Mouse (Mus musculus) neural tube, embryonic 11.5 days (tissue): ENCODE data around the gene Lamb3. TPM values are rescaled to one million over a fixed set of nuclear protein-coding genes. Genes with fewer than 3 reads are reported as not detected.

Source experiments
- ATAC-seq: fragments of 200-750 bp; cut with Nextera tagmentation; 2 replicates; pipeline ENCODE4 v1.8.0; 2017; ENCODE audit warnings: moderate number of reproducible peaks, mild to moderate bottlenecking, moderate TSS enrichment, moderate library complexity; ENCODE audit not compliant: insufficient read depth, low FRiP score, low TSS enrichment
- DNase-seq: peaks from one replicate; pipeline ENCODE4 v3.0.0-alpha.2; 2015; ENCODE audit warnings: low spot score
- H3K27ac ChIP-seq: fragments of 300-500 bp; sonication (generic); 2 replicates; pipeline ENCODE4 v1.5.1; 2014; ENCODE audit warnings: low read depth, mild to moderate bottlenecking, low read length
- H3K27me3 ChIP-seq: fragments of 300-500 bp; sonication (generic); 2 replicates; pipeline ENCODE4 v1.6.1; 2014; ENCODE audit warnings: mild to moderate bottlenecking, low read length, mixed read lengths; ENCODE audit not compliant: control insufficient read depth, insufficient read depth
- H3K36me3 ChIP-seq: fragments of 300-500 bp; sonication (generic); 2 replicates; pipeline ENCODE4 v1.6.1; 2014; ENCODE audit warnings: mild to moderate bottlenecking, low read length, moderate library complexity, mixed read lengths; ENCODE audit not compliant: control insufficient read depth, insufficient read depth
- H3K4me1 ChIP-seq: fragments of 300-500 bp; sonication (generic); 2 replicates; pipeline ENCODE4 v1.6.1; 2014; ENCODE audit warnings: low read length, mixed read lengths; ENCODE audit not compliant: control insufficient read depth, insufficient read depth
- H3K4me2 ChIP-seq: fragments of 300-500 bp; sonication (generic); 2 replicates; pipeline ENCODE4 v1.6.1; 2014; ENCODE audit warnings: low read depth, mild to moderate bottlenecking, moderate library complexity
- H3K4me3 ChIP-seq: fragments of 300-500 bp; sonication (generic); 2 replicates; pipeline ENCODE4 v1.5.1; 2014; ENCODE audit warnings: low read depth, low read length
- H3K9ac ChIP-seq: fragments of 300-500 bp; sonication (generic); 2 replicates; pipeline ENCODE4 v1.6.1; 2014; ENCODE audit warnings: mild to moderate bottlenecking, low read length
- H3K9me3 ChIP-seq: fragments of 300-500 bp; sonication (generic); 2 replicates; pipeline ENCODE4 v1.6.1; 2016; ENCODE audit warnings: low read length; ENCODE audit not compliant: control insufficient read depth
- WGBS: fragments of 180-500 bp; shearing (Covaris S2); extraction: QIAGEN DNeasy Blood & Tissue Kit; methylation state at CpG from one replicate; pipeline ENCODE4 v1.1.7; 2014; 5-methylcytosine and 5-hydroxymethylcytosine counted together
- polyA plus RNA-seq: library from polyadenylated mRNA; unstranded; fragments of >200 nt; fragmentation: Nextera tagmentation; extraction: Ambion mirVana; gene quantifications from 2 replicates; pipeline ENCODE4 v1.2.1, GENCODE M21; 2014

Gene Lamb3
- polyA plus RNA-seq, 1 experiment from 2014 or later, result 0.62 TPM

DNA sequence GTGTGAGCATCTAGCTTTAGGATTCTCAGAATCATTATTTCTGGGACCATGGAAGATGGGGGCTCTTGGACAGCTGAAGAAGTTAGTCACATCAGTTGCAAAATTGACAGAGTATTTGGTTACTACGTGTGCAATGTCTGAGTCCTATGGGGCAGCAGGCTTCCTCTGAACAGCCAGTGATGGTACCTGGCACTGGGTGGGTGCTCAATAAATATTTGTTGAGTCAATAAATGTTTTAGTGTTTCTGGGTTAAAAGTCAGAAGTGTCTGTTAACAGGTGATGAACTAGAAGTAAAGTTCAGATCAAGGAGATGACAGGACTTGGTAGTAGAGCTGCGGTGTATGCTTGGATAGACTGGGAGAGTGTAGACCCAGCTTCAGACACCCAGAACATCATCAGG, 80.1 kb downstream of the Lamb3 start:
- DNase-seq, result no peak
- Histone ChIP-seq H3K9ac (no peak overlapping the region), H3K27ac (no peak overlapping the region), H3K4me3 (no peak overlapping the region), H3K4me1 (no peaks in the 10 kb centered on the region), H3K9me3 (no peaks in the 10 kb centered on the region), H3K27me3 (no peaks in the 10 kb centered on the region), H3K36me3 (no peaks in the 10 kb centered on the region), H3K4me2 (no peak overlapping the region)
- 85% methylated on average over 2 of the region's 2 CpGs for whole genome bisulfite sequencing
- ATAC-seq, result no peak

DNA sequence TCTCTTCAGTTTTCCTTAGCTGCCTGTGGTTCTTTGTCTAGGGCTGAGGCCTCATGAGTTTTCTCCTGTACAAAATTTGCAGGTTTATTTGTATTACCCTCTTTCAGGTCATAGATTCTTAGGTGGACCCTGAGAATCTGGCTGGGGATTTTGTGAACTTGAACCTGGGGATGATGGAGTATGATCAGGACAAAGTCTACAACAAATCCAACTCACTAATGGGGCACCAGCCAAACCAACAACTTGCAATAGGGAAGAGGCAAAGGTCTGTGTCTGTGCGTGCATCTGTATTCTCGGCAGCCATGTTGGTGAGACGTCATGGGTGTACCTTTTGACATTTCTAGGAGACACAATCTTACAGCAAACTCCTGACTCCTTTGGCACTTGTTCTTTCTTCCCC, 81.6 kb downstream of the Lamb3 start:
- 94% methylated on average over 3 of the region's 3 CpGs for WGBS
- ATAC-seq (no peak), DNase-seq (no peak)
- Histone ChIP-seq H3K9ac (no peak overlapping the region), H3K36me3 (no peaks in the 10 kb centered on the region), H3K9me3 (no peaks in the 10 kb centered on the region), H3K27me3 (no peaks in the 10 kb centered on the region), H3K4me1 (no peaks in the 10 kb centered on the region), H3K4me2 (no peak overlapping the region), H3K4me3 (no peak overlapping the region), H3K27ac (no peak overlapping the region)

DNA sequence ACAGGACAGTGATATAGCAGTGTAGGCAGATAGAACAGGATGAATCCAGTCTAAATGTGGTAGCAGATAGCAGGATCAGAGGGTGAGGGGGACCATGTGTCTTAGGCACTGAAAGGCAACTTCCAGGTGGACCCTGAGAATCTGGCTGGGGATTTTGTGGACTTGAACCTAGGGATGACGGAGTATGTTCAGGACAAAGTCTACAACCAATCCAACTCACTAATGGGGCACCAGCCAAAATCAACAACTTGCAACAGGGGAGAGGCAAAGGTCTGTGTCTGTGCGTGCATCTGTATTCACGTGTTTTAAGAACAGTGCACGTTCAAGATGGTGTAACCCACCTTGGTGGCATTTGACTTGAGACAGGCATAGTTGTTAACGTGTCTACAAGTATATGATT, 82.4 kb downstream of the Lamb3 start:
- no peak overlapping the region for H3K27ac ChIP-seq
- 95% methylated on average over 5 of the region's 5 CpGs for WGBS
- no peaks in the 10 kb centered on the region for H3K27me3 ChIP-seq
- no peaks in the 10 kb centered on the region for H3K9me3 ChIP-seq
- H3K36me3 ChIP-seq, result no peaks in the 10 kb centered on the region
- DNase-seq, result no peak
- H3K4me1 ChIP-seq, result no peaks in the 10 kb centered on the region
- no peak for ATAC-seq
- no peak overlapping the region for H3K9ac ChIP-seq
- H3K4me2 ChIP-seq, result no peak overlapping the region
- no peak overlapping the region for H3K4me3 ChIP-seq

DNA sequence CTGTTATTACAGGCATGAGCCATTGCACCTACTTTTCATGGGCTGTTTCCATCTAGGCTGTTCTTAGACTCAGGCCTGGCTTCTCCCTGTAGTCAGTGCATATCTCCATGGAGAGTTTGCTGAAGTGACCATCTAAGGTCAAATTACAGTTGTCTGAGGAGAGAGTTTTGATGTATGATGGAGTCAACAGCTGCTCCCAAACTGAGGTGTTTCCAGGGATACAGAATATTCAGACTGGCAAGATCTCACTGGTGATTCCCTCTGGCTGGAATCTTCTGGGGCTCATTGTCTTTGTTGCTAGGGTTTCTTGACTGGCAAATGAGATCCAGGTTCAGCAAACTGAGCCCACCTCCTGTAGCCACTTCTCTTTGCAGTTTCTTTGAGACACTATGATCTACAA, 83.2 kb downstream of the Lamb3 start:
- H3K27ac ChIP-seq, result no peak overlapping the region
- H3K4me1 ChIP-seq, result no peaks in the 10 kb centered on the region
- no peak overlapping the region for H3K4me3 ChIP-seq
- no peak for DNase-seq
- no peaks in the 10 kb centered on the region for H3K27me3 ChIP-seq
- H3K36me3 ChIP-seq, result no peaks in the 10 kb centered on the region
- H3K9ac ChIP-seq, result no peak overlapping the region
- H3K4me2 ChIP-seq, result no peak overlapping the region
- ATAC-seq, result no peak
- H3K9me3 ChIP-seq, result no peaks in the 10 kb centered on the region

DNA sequence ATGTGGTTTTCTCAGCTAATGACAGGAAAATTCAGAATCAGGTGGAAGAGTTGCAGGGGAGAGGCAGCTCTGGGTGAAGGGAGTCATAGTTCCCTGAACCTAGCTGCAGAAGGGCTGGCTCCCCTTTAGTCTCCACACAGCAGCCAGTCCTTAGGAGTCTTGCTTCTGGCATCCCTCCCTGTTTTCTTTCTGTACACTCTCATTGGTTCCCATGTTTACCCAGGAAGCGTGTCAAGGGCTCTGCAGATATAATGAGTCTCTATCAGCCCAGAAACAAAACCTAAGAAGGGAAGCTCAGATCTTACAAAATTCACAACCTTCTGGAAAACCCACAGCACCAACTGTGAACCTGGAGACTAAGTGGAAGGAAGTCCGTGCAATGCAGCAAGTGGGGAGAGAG, 85.5 kb downstream of the Lamb3 start:
- no peaks in the 10 kb centered on the region for H3K36me3 ChIP-seq
- no peaks in the 10 kb centered on the region for H3K9me3 ChIP-seq
- DNase-seq, result no peak
- no peak overlapping the region for H3K9ac ChIP-seq
- 63% methylated on average over 2 of the region's 2 CpGs for WGBS
- no peak overlapping the region for H3K4me2 ChIP-seq
- H3K27me3 ChIP-seq, result no peaks in the 10 kb centered on the region
- H3K4me3 ChIP-seq, result no peak overlapping the region
- ATAC-seq, result no peak
- no peak overlapping the region for H3K27ac ChIP-seq
- no peaks in the 10 kb centered on the region for H3K4me1 ChIP-seq

DNA sequence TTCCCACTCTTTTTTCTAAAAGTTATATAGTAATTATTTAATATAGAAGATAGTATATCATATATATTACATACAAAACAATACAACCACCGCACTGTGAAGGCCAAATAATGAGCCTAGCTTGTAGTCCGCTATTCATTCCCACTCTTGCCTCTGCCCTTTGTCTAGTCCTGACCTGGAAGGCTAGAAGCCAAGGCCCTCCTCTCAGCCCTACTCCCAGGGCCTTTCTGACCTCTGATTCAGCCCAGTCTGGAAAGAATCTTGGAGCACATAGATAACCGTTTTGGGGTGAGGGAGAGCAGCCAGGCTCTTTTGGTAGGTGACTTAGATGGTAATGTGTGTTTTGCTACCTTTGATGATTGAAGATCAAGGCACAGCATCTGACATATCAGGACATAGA, 86.4 kb downstream of the Lamb3 start:
- Histone ChIP-seq H3K4me3 (no peak overlapping the region), H3K36me3 (no peaks in the 10 kb centered on the region), H3K9me3 (no peaks in the 10 kb centered on the region), H3K4me2 (no peak overlapping the region), H3K27me3 (no peaks in the 10 kb centered on the region), H3K4me1 (no peaks in the 10 kb centered on the region), H3K9ac (no peak overlapping the region), H3K27ac (no peak overlapping the region)
- DNase-seq (no peak), ATAC-seq (no peak)
- WGBS, result 78% methylated on average over 3 of the region's 3 CpGs

DNA sequence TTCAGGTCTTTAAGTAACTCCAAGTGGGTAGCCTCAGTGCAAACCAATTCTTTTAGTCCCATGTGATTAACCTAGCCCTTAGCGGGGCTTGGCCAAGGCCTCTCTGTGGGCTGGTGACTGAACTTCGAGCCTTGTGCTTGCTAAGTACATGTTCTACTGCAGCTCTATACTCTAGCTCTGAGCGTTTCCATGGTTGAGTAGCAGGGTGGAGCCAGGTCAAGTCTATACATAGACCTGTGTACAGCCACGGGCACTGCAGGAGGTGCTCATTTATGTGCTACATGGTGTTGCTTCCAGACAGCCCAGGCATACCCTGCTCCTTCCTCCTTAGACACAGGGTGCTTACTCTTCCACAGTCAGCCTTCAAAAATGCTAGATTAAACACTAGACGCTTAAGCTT, 88.4 kb downstream of the Lamb3 start:
- DNase-seq (no peak), ATAC-seq (no peak)
- Histone ChIP-seq H3K9ac (no peak overlapping the region), H3K36me3 (no peaks in the 10 kb centered on the region), H3K9me3 (no peaks in the 10 kb centered on the region), H3K4me3 (no peak overlapping the region), H3K4me1 (no peaks in the 10 kb centered on the region), H3K4me2 (no peak overlapping the region), H3K27ac (no peak overlapping the region), H3K27me3 (no peaks in the 10 kb centered on the region)
- WGBS, result 89% methylated on average over 5 of the region's 5 CpGs

DNA sequence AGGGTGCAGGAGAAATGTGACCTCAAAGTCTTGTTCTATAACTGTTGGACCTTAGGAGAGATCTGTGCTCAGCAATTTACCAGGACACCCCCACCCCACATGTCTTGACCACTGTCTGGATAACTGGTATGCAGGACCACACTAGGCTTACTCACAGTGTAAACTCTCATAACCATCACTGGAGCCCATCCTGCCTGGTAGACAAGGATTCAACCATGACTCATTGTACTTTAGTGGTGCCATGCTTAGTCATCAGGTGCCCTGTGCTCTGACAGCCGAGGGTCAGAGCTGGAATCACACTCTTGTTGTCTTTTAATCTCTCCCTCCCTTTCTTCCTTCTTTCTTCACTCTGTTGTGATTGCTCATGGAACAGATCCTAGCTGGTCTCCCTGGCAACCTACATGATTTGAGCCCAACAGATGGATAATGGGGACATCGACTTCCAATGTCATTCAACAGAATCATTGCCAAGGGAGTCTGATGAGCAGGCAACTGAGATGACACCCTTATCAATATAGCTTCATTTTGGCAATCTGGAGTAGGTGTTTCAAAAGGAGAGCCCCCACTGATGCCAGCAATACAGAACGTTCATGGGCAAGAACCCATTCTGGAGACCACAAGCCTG, 90.8 kb downstream of the Lamb3 start:
- H3K4me2 ChIP-seq, result no peak overlapping the region
- H3K4me3 ChIP-seq, result no peak overlapping the region
- WGBS, result 81% methylated on average over 3 of the region's 3 CpGs
- DNase-seq, result no peak
- no peak overlapping the region for H3K27ac ChIP-seq
- H3K36me3 ChIP-seq, result no peaks in the 10 kb centered on the region
- no peak for ATAC-seq
- H3K9me3 ChIP-seq, result no peaks in the 10 kb centered on the region
- no peaks in the 10 kb centered on the region for H3K27me3 ChIP-seq
- no peak overlapping the region for H3K9ac ChIP-seq
- H3K4me1 ChIP-seq, result no peaks in the 10 kb centered on the region

DNA sequence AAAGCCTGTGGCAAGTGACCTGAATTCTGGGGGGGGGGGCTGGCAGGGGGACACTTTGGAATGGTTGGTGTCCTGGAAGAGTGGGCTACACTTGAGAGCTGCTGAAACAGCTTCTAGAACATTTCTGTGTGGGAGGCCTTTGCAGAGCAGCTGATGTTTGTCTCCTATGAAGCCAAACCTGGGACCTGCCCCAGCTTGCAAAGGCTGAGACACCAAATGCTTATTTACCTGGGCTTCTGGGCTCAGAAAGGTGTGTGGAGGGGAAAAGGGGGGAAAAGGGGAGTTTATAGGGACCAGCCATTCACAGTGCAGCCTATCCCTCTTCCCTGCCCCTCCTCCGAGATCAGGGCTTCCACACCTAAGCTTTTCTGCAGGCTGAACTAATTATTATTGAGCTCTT, 92.5 kb downstream of the Lamb3 start:
- Histone ChIP-seq H3K9ac (no peak overlapping the region), H3K27ac (no peak overlapping the region), H3K4me1 (no peaks in the 10 kb centered on the region), H3K9me3 (no peaks in the 10 kb centered on the region), H3K4me3 (no peak overlapping the region), H3K36me3 (no peaks in the 10 kb centered on the region), H3K27me3 (no peaks in the 10 kb centered on the region), H3K4me2 (no peak overlapping the region)
- ATAC-seq (no peak), DNase-seq (no peak)
- WGBS, result 48% methylated on average over 1 of the region's 1 CpGs
